Mouse (Mus musculus) liver, adult 2 months (tissue): Measurements from ENCODE around the gene Catsperz. TPM values are rescaled to one million over a fixed set of nuclear protein-coding genes. Genes with fewer than 3 reads are reported as not detected.
A peak's percentile ranks its signal among the peaks of the same experiment; 100 is the strongest.
"Not testable (repeated sequence)": the region's sequence is repeated elsewhere in the genome, so short reads cannot be mapped to it uniquely, and the experiment has no call there.

ENCODE experiments used
- DNase-seq: peaks from one replicate; pipeline ENCODE4 v3.0.0-alpha.2; 2011; ENCODE audit warnings: low read depth, low spot score; ENCODE audit errors: extremely low read depth
- H3K27ac ChIP-seq: fragments of 200-500 bp; replicated peaks from 2 replicates; pipeline ENCODE4 v1.5.1; 2012; ENCODE audit warnings: low read depth, mild to moderate bottlenecking, control low read depth, inconsistent platforms, low read length; ENCODE audit not compliant: insufficient read depth
- H3K27me3 ChIP-seq: fragments of 200-500 bp; 2 replicates; pipeline ENCODE4 v1.6.1; 2012; ENCODE audit warnings: mild to moderate bottlenecking, moderate library complexity, low read length, inconsistent platforms; ENCODE audit not compliant: control insufficient read depth, insufficient read depth
- H3K36me3 ChIP-seq: fragments of 200-500 bp; 2 replicates; pipeline ENCODE4 v1.6.1; 2012; ENCODE audit warnings: low read length, inconsistent platforms; ENCODE audit not compliant: control insufficient read depth, insufficient read depth
- H3K4me1 ChIP-seq: fragments of 200-500 bp; 2 replicates; pipeline ENCODE4 v1.6.1; 2011; ENCODE audit warnings: low read length; ENCODE audit not compliant: control insufficient read depth, insufficient read depth
- H3K4me3 ChIP-seq: fragments of 200-500 bp; 2 replicates; pipeline ENCODE4 v1.5.1; 2011; ENCODE audit warnings: low read depth, mild to moderate bottlenecking, control low read depth, low read length, moderate library complexity; ENCODE audit not compliant: insufficient read depth
- H3K79me2 ChIP-seq: fragments of 200-500 bp; 2 replicates; pipeline ENCODE4 v1.6.1; 2012; ENCODE audit warnings: inconsistent platforms, mild to moderate bottlenecking, low read length, moderate library complexity; ENCODE audit not compliant: control insufficient read depth, insufficient read depth
- H3K9ac ChIP-seq: fragments of 200-500 bp; 2 replicates; pipeline ENCODE4 v1.6.1; 2012; ENCODE audit warnings: low read depth, mild to moderate bottlenecking, control low read depth, inconsistent platforms, low read length
- CTCF ChIP-seq: fragments of 200-500 bp; IDR thresholded peaks from 2 replicates; pipeline ENCODE4 v1.5.1; 2011; ENCODE audit warnings: low read depth, low read length, control low read depth
- POLR2A ChIP-seq: fragments of 200-500 bp; IDR thresholded peaks from 2 replicates; pipeline ENCODE4 v1.6.1; 2011; ENCODE audit warnings: low read length, control low read depth; ENCODE audit not compliant: insufficient read depth; ENCODE audit errors: extremely low read depth
- WGBS: fragments of 180-500 bp; shearing (Covaris S2); methylation state at CpG from one replicate; pipeline ENCODE4 v1.1.7; 2018; 5-methylcytosine and 5-hydroxymethylcytosine counted together
- polyA plus RNA-seq: library from polyadenylated mRNA; depleted of rRNA; stranded (reverse); fragments of >200 nt; gene quantifications from 2 replicates; pipeline ENCODE4 v1.2.3, GENCODE M21; 2012
- total RNA-seq: library from RNA; depleted of rRNA; stranded (reverse); fragments of >200 nt; gene quantifications from 2 replicates; pipeline ENCODE4 v1.2.3, GENCODE M21; 2014

Gene Catsperz
- total and polyA plus RNA-seq, 2 experiments, result not detected

DNA sequence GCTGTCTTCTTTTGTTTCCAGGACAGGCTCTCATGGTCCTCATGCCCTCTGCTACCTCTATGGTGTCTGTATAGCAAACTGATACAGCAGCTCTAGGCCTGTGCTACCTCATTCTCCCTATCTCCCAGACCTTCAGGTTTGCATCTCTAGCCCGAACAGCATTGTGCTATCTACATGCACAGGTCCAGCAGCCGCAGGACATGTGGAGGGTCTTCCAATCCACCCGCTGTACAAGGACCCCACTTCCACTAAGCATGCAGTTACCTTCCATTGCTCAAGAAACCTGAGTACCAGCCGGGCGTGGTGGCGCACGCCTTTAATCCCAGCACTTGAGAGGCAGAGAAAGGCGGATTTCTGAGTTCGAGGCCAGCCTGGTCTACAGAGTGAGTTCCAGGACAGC is 10.6 kb downstream of the Catsperz start:
- Histone ChIP-seq H3K4me3 (no peak overlapping the region), H3K36me3 (peaks cover 11% of the 10 kb centered on the region; the same call in 1 of the 2 replicates), H3K79me2 (peaks cover 14% of the 10 kb centered on the region; the same call in 1 of the 2 replicates), H3K27me3 (no peaks in the 10 kb centered on the region), H3K4me1 (peaks cover 21% of the 10 kb centered on the region), H3K9ac (no peak overlapping the region), H3K27ac (no peak overlapping the region)
- TF ChIP-seq POLR2A (no peak), CTCF (no peak)
- WGBS, result 95% methylated on average over 9 of the region's 9 CpGs
- no peak for DNase-seq

- Histone ChIP-seq H3K4me3 (no peak overlapping the region), H3K27ac (no peak overlapping the region), H3K4me1 (peaks cover 16% of the 10 kb centered on the region), H3K79me2 (peaks cover 14% of the 10 kb centered on the region; the same call in 1 of the 2 replicates), H3K36me3 (peaks cover 9% of the 10 kb centered on the region; the same call in 1 of the 2 replicates), H3K27me3 (no peaks in the 10 kb centered on the region), H3K9ac (no peak overlapping the region)
- DNase-seq, result no peak
- TF ChIP-seq POLR2A (no peak), CTCF (no peak)
- WGBS, result 97% methylated on average over 11 of the region's 11 CpGs
These were observed 11.2 kb downstream of the Catsperz start for GRCm38 (mm10) chr19:6913991-6914390.

GRCm38 (mm10) chr19:6913036-6913435 is 12.1 kb downstream of the Catsperz start:
- no peak for DNase-seq
- Histone ChIP-seq H3K4me3 (no peak overlapping the region), H3K36me3 (peaks cover 9% of the 10 kb centered on the region; the same call in 1 of the 2 replicates), H3K9ac (no peak overlapping the region), H3K79me2 (peaks cover 14% of the 10 kb centered on the region; the same call in 1 of the 2 replicates), H3K27me3 (no peaks in the 10 kb centered on the region), H3K4me1 (peaks cover 10% of the 10 kb centered on the region), H3K27ac (no peak overlapping the region)
- TF ChIP-seq CTCF (no peak), POLR2A (no peak)
- 80% methylated on average over 6 of the region's 6 CpGs for WGBS

GRCm38 (mm10) chr19:6912205-6912970 is 12.8 kb downstream of the Catsperz start:
- 90% methylated on average over 15 of the region's 15 CpGs for WGBS
- Histone ChIP-seq H3K4me1 (peaks cover 13% of the 10 kb centered on the region), H3K27ac (no peak overlapping the region)

GRCm38 (mm10) chr19:6911101-6912074 is 13.8 kb downstream of the Catsperz start:
- 85% methylated on average over 19 of the region's 19 CpGs for WGBS
- Histone ChIP-seq H3K9ac (no peak overlapping the region), H3K79me2 (peaks cover 11% of the 10 kb centered on the region; the same call in 1 of the 2 replicates), H3K4me1 (peaks cover 12% of the 10 kb centered on the region), H3K36me3 (peaks cover 16% of the 10 kb centered on the region; the same call in 1 of the 2 replicates), H3K4me3 (no peak overlapping the region), H3K27me3 (no peaks in the 10 kb centered on the region), H3K27ac (no peak overlapping the region)
- no peak for TF ChIP-seq CTCF
- TF ChIP-seq POLR2A, result no peak
- DNase-seq, result no peak

More at GRCm38 (mm10) chr19:6912205-6912970, 12.8 kb downstream of the Catsperz start:
- no peak overlapping the region for H3K4me3 ChIP-seq
- H3K79me2 ChIP-seq, result peaks cover 14% of the 10 kb centered on the region; the same call in 1 of the 2 replicates
- no peaks in the 10 kb centered on the region for H3K27me3 ChIP-seq
- DNase-seq, result no peak
- TF ChIP-seq POLR2A (no peak), CTCF (no peak)
- H3K36me3 ChIP-seq, result peaks cover 9% of the 10 kb centered on the region; the same call in 1 of the 2 replicates
- no peak overlapping the region for H3K9ac ChIP-seq

- H3K4me1 ChIP-seq, result peaks cover 17% of the 10 kb centered on the region
- H3K27me3 ChIP-seq, H3K79me2 ChIP-seq: not testable (repeated sequence)
- peak; percentile 36 for DNase-seq
- WGBS, result under 1% methylated on average over 30 of the region's 30 CpGs
- peaks cover 17% of the 10 kb centered on the region; the same call in 1 of the 2 replicates for H3K36me3 ChIP-seq
- peak overlapping the region; percentile 86 for H3K4me3 ChIP-seq
- H3K27ac ChIP-seq, result peak overlapping the region; percentile 96
- peak overlapping the region; percentile 76 for H3K9ac ChIP-seq
These were observed 14.9 kb downstream of the Catsperz start for GRCm38 (mm10) chr19:6910306-6910705.
